Mouse (Mus musculus): ENCODE data around the gene Dtd1. TPM values are rescaled to one million over a fixed set of nuclear protein-coding genes. Genes with fewer than 3 reads are reported as not detected.

Dtd1 gene
- polyA plus RNA-seq, 1 experiment from 2014 or later: 26.7 TPM

GRCm38 (mm10) chr2:144714596-144714995, 114.9 kb downstream of the Dtd1 start:
- no peak overlapping the region for H3K9ac ChIP-seq (ENCODE audit: low read depth, low read length)
- ATAC-seq (replicated peaks; ENCODE audit: insufficient number of reproducible peaks, low FRiP score, low TSS enrichment): no peak
- H3K27ac ChIP-seq (ENCODE audit: low read depth, low read length): no peak overlapping the region
- H3K36me3 ChIP-seq (ENCODE audit: control insufficient read depth, insufficient read depth, low read length): no peaks in the 10 kb centered on the region
- no peaks in the 10 kb centered on the region for H3K27me3 ChIP-seq (ENCODE audit: control insufficient read depth, insufficient read depth, low read length)
- no peaks in the 10 kb centered on the region for H3K9me3 ChIP-seq (replicated peaks; ENCODE audit: control insufficient read depth, low read length)
- no peak overlapping the region for H3K4me3 ChIP-seq (ENCODE audit: low read depth, low read length)
- no peak overlapping the region for H3K4me2 ChIP-seq
- H3K4me1 ChIP-seq (ENCODE audit: control insufficient read depth, insufficient read depth, low read length): no peaks in the 10 kb centered on the region
- WGBS (ENCODE audit: insufficient replicate concordance): 65% methylated on average over 2 of the region's 2 CpGs

- no peak overlapping the region for H3K27ac ChIP-seq (ENCODE audit: low read depth, low read length)
- no peaks in the 10 kb centered on the region for H3K36me3 ChIP-seq (ENCODE audit: control insufficient read depth, insufficient read depth, low read length)
- H3K27me3 ChIP-seq (ENCODE audit: control insufficient read depth, insufficient read depth, low read length): no peaks in the 10 kb centered on the region
- no peak overlapping the region for H3K9ac ChIP-seq (ENCODE audit: low read depth, low read length)
- WGBS (ENCODE audit: insufficient replicate concordance): 68% methylated on average over 2 of the region's 2 CpGs
- no peak for ATAC-seq (replicated peaks; ENCODE audit: insufficient number of reproducible peaks, low FRiP score, low TSS enrichment)
- no peak overlapping the region for H3K4me3 ChIP-seq (ENCODE audit: low read depth, low read length)
- no peak overlapping the region for H3K4me2 ChIP-seq
- H3K4me1 ChIP-seq (ENCODE audit: control insufficient read depth, insufficient read depth, low read length): no peaks in the 10 kb centered on the region
- no peaks in the 10 kb centered on the region for H3K9me3 ChIP-seq (replicated peaks; ENCODE audit: control insufficient read depth, low read length)
Measured at GRCm38 (mm10) chr2:144715211-144715768, 115.6 kb downstream of the Dtd1 start.

GRCm38 (mm10) chr2:144716248-144716647, 116.6 kb downstream of the Dtd1 start:
- H3K9ac ChIP-seq (ENCODE audit: low read depth, low read length): no peak overlapping the region
- H3K27me3 ChIP-seq (ENCODE audit: control insufficient read depth, insufficient read depth, low read length): no peaks in the 10 kb centered on the region
- H3K4me2 ChIP-seq: no peak overlapping the region
- H3K9me3 ChIP-seq (replicated peaks; ENCODE audit: control insufficient read depth, low read length): no peaks in the 10 kb centered on the region
- no peaks in the 10 kb centered on the region for H3K36me3 ChIP-seq (ENCODE audit: control insufficient read depth, insufficient read depth, low read length)
- 69% methylated on average over 5 of the region's 5 CpGs for WGBS (ENCODE audit: insufficient replicate concordance)
- no peak overlapping the region for H3K27ac ChIP-seq (ENCODE audit: low read depth, low read length)
- no peaks in the 10 kb centered on the region for H3K4me1 ChIP-seq (ENCODE audit: control insufficient read depth, insufficient read depth, low read length)
- H3K4me3 ChIP-seq (ENCODE audit: low read depth, low read length): no peak overlapping the region
- no peak for ATAC-seq (replicated peaks; ENCODE audit: insufficient number of reproducible peaks, low FRiP score, low TSS enrichment)

GRCm38 (mm10) chr2:144718273-144718672, 118.6 kb downstream of the Dtd1 start:
- Histone ChIP-seq H3K27me3 (ENCODE audit: control insufficient read depth, insufficient read depth, low read length) (no peaks in the 10 kb centered on the region), H3K36me3 (ENCODE audit: control insufficient read depth, insufficient read depth, low read length) (no peaks in the 10 kb centered on the region), H3K9ac (ENCODE audit: low read depth, low read length) (no peak overlapping the region), H3K4me3 (ENCODE audit: low read depth, low read length) (no peak overlapping the region), H3K4me2 (no peak overlapping the region), H3K9me3 (replicated peaks; ENCODE audit: control insufficient read depth, low read length) (no peaks in the 10 kb centered on the region), H3K4me1 (ENCODE audit: control insufficient read depth, insufficient read depth, low read length) (no peaks in the 10 kb centered on the region), H3K27ac (ENCODE audit: low read depth, low read length) (no peak overlapping the region)
- ATAC-seq (replicated peaks; ENCODE audit: insufficient number of reproducible peaks, low FRiP score, low TSS enrichment): no peak
- WGBS (ENCODE audit: insufficient replicate concordance): 70% methylated on average over 5 of the region's 5 CpGs

- no peaks in the 10 kb centered on the region for H3K36me3 ChIP-seq (ENCODE audit: control insufficient read depth, insufficient read depth, low read length)
- H3K4me1 ChIP-seq (ENCODE audit: control insufficient read depth, insufficient read depth, low read length): no peaks in the 10 kb centered on the region
- 80% methylated on average over 5 of the region's 5 CpGs for WGBS (ENCODE audit: insufficient replicate concordance)
- H3K27me3 ChIP-seq (ENCODE audit: control insufficient read depth, insufficient read depth, low read length): no peaks in the 10 kb centered on the region
- H3K27ac ChIP-seq (ENCODE audit: low read depth, low read length): no peak overlapping the region
- H3K4me2 ChIP-seq: no peak overlapping the region
- H3K4me3 ChIP-seq (ENCODE audit: low read depth, low read length): no peak overlapping the region
- H3K9me3 ChIP-seq (replicated peaks; ENCODE audit: control insufficient read depth, low read length): no peaks in the 10 kb centered on the region
- no peak overlapping the region; the same call in 1 of the 2 replicates for H3K9ac ChIP-seq (ENCODE audit: low read depth, low read length)
- ATAC-seq (replicated peaks; ENCODE audit: insufficient number of reproducible peaks, low FRiP score, low TSS enrichment): no peak
Measured at GRCm38 (mm10) chr2:144719294-144719693, 119.6 kb downstream of the Dtd1 start.

GRCm38 (mm10) chr2:144719718-144720117, 120.0 kb downstream of the Dtd1 start:
- Histone ChIP-seq H3K27ac (ENCODE audit: low read depth, low read length) (no peak overlapping the region), H3K36me3 (ENCODE audit: control insufficient read depth, insufficient read depth, low read length) (no peaks in the 10 kb centered on the region), H3K4me2 (no peak overlapping the region), H3K4me3 (ENCODE audit: low read depth, low read length) (no peak overlapping the region), H3K9ac (ENCODE audit: low read depth, low read length) (no peak overlapping the region), H3K9me3 (replicated peaks; ENCODE audit: control insufficient read depth, low read length) (no peaks in the 10 kb centered on the region), H3K4me1 (ENCODE audit: control insufficient read depth, insufficient read depth, low read length) (no peaks in the 10 kb centered on the region), H3K27me3 (ENCODE audit: control insufficient read depth, insufficient read depth, low read length) (no peaks in the 10 kb centered on the region)
- 80% methylated on average over 4 of the region's 4 CpGs for WGBS (ENCODE audit: insufficient replicate concordance)
- no peak for ATAC-seq (replicated peaks; ENCODE audit: insufficient number of reproducible peaks, low FRiP score, low TSS enrichment)

GRCm38 (mm10) chr2:144720407-144720959, 120.8 kb downstream of the Dtd1 start:
- H3K4me2 ChIP-seq: no peak overlapping the region
- no peak overlapping the region for H3K9ac ChIP-seq (ENCODE audit: low read depth, low read length)
- H3K4me3 ChIP-seq (ENCODE audit: low read depth, low read length): no peak overlapping the region
- H3K9me3 ChIP-seq (replicated peaks; ENCODE audit: control insufficient read depth, low read length): no peaks in the 10 kb centered on the region
- no peaks in the 10 kb centered on the region for H3K27me3 ChIP-seq (ENCODE audit: control insufficient read depth, insufficient read depth, low read length)
- H3K4me1 ChIP-seq (ENCODE audit: control insufficient read depth, insufficient read depth, low read length): no peaks in the 10 kb centered on the region
- no peaks in the 10 kb centered on the region for H3K36me3 ChIP-seq (ENCODE audit: control insufficient read depth, insufficient read depth, low read length)
- ATAC-seq (replicated peaks; ENCODE audit: insufficient number of reproducible peaks, low FRiP score, low TSS enrichment): no peak
- no peak overlapping the region for H3K27ac ChIP-seq (ENCODE audit: low read depth, low read length)
- 54% methylated on average over 5 of the region's 5 CpGs for WGBS (ENCODE audit: insufficient replicate concordance)

- no peak overlapping the region for H3K9ac ChIP-seq (ENCODE audit: low read depth, low read length)
- H3K27ac ChIP-seq (ENCODE audit: low read depth, low read length): no peak overlapping the region
- ATAC-seq (replicated peaks; ENCODE audit: insufficient number of reproducible peaks, low FRiP score, low TSS enrichment): no peak
- H3K36me3 ChIP-seq (ENCODE audit: control insufficient read depth, insufficient read depth, low read length): no peaks in the 10 kb centered on the region
- no peaks in the 10 kb centered on the region for H3K9me3 ChIP-seq (replicated peaks; ENCODE audit: control insufficient read depth, low read length)
- WGBS (ENCODE audit: insufficient replicate concordance): 91% methylated on average over 1 of the region's 1 CpGs
- H3K27me3 ChIP-seq (ENCODE audit: control insufficient read depth, insufficient read depth, low read length): no peaks in the 10 kb centered on the region
- H3K4me1 ChIP-seq (ENCODE audit: control insufficient read depth, insufficient read depth, low read length): no peaks in the 10 kb centered on the region
- H3K4me3 ChIP-seq (ENCODE audit: low read depth, low read length): no peak overlapping the region
- no peak overlapping the region for H3K4me2 ChIP-seq
Measured at GRCm38 (mm10) chr2:144724679-144725078, 125.0 kb downstream of the Dtd1 start.

GRCm38 (mm10) chr2:144727136-144727535, 127.4 kb downstream of the Dtd1 start:
- no peaks in the 10 kb centered on the region for H3K4me1 ChIP-seq (ENCODE audit: control insufficient read depth, insufficient read depth, low read length)
- no peaks in the 10 kb centered on the region for H3K36me3 ChIP-seq (ENCODE audit: control insufficient read depth, insufficient read depth, low read length)
- WGBS (ENCODE audit: insufficient replicate concordance): 78% methylated on average over 3 of the region's 3 CpGs
- no peak overlapping the region for H3K27ac ChIP-seq (ENCODE audit: low read depth, low read length)
- no peaks in the 10 kb centered on the region for H3K9me3 ChIP-seq (replicated peaks; ENCODE audit: control insufficient read depth, low read length)
- no peak overlapping the region for H3K9ac ChIP-seq (ENCODE audit: low read depth, low read length)
- H3K27me3 ChIP-seq (ENCODE audit: control insufficient read depth, insufficient read depth, low read length): no peaks in the 10 kb centered on the region
- no peak overlapping the region for H3K4me2 ChIP-seq
- ATAC-seq (replicated peaks; ENCODE audit: insufficient number of reproducible peaks, low FRiP score, low TSS enrichment): no peak
- H3K4me3 ChIP-seq (ENCODE audit: low read depth, low read length): no peak overlapping the region
